Mouse (Mus musculus) heart, adult 2 months (tissue): ENCODE results near the gene Myo10.

ENCODE experiments used
- CTCF ChIP-seq: fragments of 200-600 bp; IDR thresholded peaks from 2 replicates; pipeline ENCODE4 v1.8.1; 2022; ENCODE audit warnings: antibody characterized with exemption, mild to moderate bottlenecking, moderate library complexity
- EP300 ChIP-seq: fragments of 200-500 bp; IDR thresholded peaks from 2 replicates; pipeline ENCODE4 v1.6.1; 2011; ENCODE audit warnings: low read depth, low read length, control low read depth; ENCODE audit not compliant: insufficient read depth
- POLR2A ChIP-seq: fragments of 200-500 bp; IDR thresholded peaks from 2 replicates; pipeline ENCODE4 v1.6.1; 2011; ENCODE audit warnings: mild to moderate bottlenecking, low read depth, low read length, control low read depth; ENCODE audit not compliant: insufficient read depth

DNA sequence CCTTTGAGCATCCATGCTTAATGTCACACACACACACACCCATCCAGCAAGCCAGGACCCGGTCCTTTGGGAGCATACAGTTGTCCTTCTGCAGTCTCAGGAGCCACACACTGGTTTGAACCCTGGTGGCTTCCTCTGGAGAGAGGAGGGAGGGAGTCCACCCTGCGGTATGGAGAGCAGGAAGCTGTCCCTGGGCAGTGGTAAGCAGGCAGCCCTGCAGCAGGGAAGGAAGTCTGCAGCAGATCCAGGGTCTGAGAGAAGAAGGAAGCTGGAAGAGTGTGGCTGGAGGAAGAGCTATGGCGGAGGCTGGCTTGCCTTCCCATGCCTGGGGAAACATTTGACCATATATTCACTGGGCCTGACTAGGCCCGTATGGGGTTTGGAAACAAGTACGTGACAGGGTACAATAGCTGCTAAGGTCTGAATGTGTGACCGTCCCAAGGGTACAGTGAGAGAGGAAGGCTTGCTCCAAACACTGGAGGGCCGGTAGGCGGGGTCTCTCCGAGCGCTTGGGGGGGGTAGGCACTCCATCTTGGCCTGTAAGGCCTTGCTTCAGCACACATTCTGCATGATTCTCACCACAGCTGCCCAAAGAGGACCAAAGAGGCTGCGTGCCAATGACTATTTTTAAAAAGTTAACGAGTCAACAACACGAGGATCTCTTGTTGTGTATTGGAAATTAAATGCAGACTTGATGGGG lies 142.5 kb downstream of the Myo10 start:
- no peak for TF ChIP-seq CTCF
- TF ChIP-seq EP300: no peak
- no peak for TF ChIP-seq POLR2A
